Mouse (Mus musculus): Measurements from ENCODE around the gene Lnx2. TPM values are rescaled to one million over a fixed set of nuclear protein-coding genes. Genes with fewer than 3 reads are reported as not detected.

The Lnx2 gene
- polyA plus RNA-seq, 1 experiment from 2014 or later, result 14.2 TPM

- WGBS, result 92% methylated on average over 12 of the region's 12 CpGs
- H3K4me3 ChIP-seq, result no peak overlapping the region
- H3K27ac ChIP-seq, result no peak overlapping the region
- H3K27me3 ChIP-seq, result no peaks in the 10 kb centered on the region
- ATAC-seq (ENCODE audit: insufficient number of reproducible peaks, low FRiP score, low TSS enrichment, low read depth), result no peak
- H3K4me2 ChIP-seq, result no peak overlapping the region
- no peak overlapping the region for H3K9ac ChIP-seq
- no peaks in the 10 kb centered on the region for H3K36me3 ChIP-seq
- H3K4me1 ChIP-seq, result no peaks in the 10 kb centered on the region
- no peaks in the 10 kb centered on the region for H3K9me3 ChIP-seq
These were observed 77.6 kb downstream of the Lnx2 start for GRCm38 (mm10) chr5:146998802-146999201.

- H3K4me3 ChIP-seq, result no peak overlapping the region
- no peaks in the 10 kb centered on the region for H3K4me1 ChIP-seq
- H3K9me3 ChIP-seq, result no peaks in the 10 kb centered on the region
- no peaks in the 10 kb centered on the region for H3K36me3 ChIP-seq
- 85% methylated on average over 7 of the region's 7 CpGs for WGBS
- H3K9ac ChIP-seq, result no peak overlapping the region
- H3K27me3 ChIP-seq, result no peaks in the 10 kb centered on the region
- H3K27ac ChIP-seq, result no peak overlapping the region
- no peak for ATAC-seq (ENCODE audit: insufficient number of reproducible peaks, low FRiP score, low TSS enrichment, low read depth)
- no peak overlapping the region for H3K4me2 ChIP-seq
These were observed 79.6 kb downstream of the Lnx2 start for GRCm38 (mm10) chr5:146996812-146997211.

GRCm38 (mm10) chr5:146994973-146995372 is 81.4 kb downstream of the Lnx2 start:
- no peaks in the 10 kb centered on the region for H3K27me3 ChIP-seq
- no peak overlapping the region for H3K27ac ChIP-seq
- WGBS, result 55% methylated on average over 6 of the region's 6 CpGs
- H3K4me2 ChIP-seq, result no peak overlapping the region
- no peaks in the 10 kb centered on the region for H3K9me3 ChIP-seq
- H3K4me3 ChIP-seq, result no peak overlapping the region
- no peak for ATAC-seq (ENCODE audit: insufficient number of reproducible peaks, low FRiP score, low TSS enrichment, low read depth)
- H3K4me1 ChIP-seq, result no peaks in the 10 kb centered on the region
- H3K9ac ChIP-seq, result no peak overlapping the region
- H3K36me3 ChIP-seq, result no peaks in the 10 kb centered on the region

- WGBS, result 60% methylated on average over 8 of the region's 8 CpGs
- H3K4me3 ChIP-seq, result no peak overlapping the region
- H3K36me3 ChIP-seq, result no peaks in the 10 kb centered on the region
- H3K4me2 ChIP-seq, result no peak overlapping the region
- no peaks in the 10 kb centered on the region for H3K27me3 ChIP-seq
- H3K4me1 ChIP-seq, result no peaks in the 10 kb centered on the region
- no peak for ATAC-seq (ENCODE audit: insufficient number of reproducible peaks, low FRiP score, low TSS enrichment, low read depth)
- no peaks in the 10 kb centered on the region for H3K9me3 ChIP-seq
- H3K9ac ChIP-seq, result no peak overlapping the region
- no peak overlapping the region for H3K27ac ChIP-seq
These were observed 82.9 kb downstream of the Lnx2 start for GRCm38 (mm10) chr5:146993509-146993908.

GRCm38 (mm10) chr5:146989051-146989450 is 87.3 kb downstream of the Lnx2 start:
- Histone ChIP-seq H3K4me2 (no peak overlapping the region), H3K4me1 (no peaks in the 10 kb centered on the region), H3K9me3 (no peaks in the 10 kb centered on the region), H3K27me3 (0 out of 2 replicates have a peak, but pooled peaks cover 10% of the 10 kb centered on the region), H3K4me3 (no peak overlapping the region), H3K9ac (no peak overlapping the region), H3K27ac (no peak overlapping the region), H3K36me3 (no peaks in the 10 kb centered on the region)
- no peak for ATAC-seq (ENCODE audit: insufficient number of reproducible peaks, low FRiP score, low TSS enrichment, low read depth)
- WGBS, result 66% methylated on average over 5 of the region's 5 CpGs

GRCm38 (mm10) chr5:146987588-146987987 is 88.8 kb downstream of the Lnx2 start:
- Histone ChIP-seq H3K4me3 (no peak overlapping the region), H3K36me3 (no peaks in the 10 kb centered on the region), H3K9ac (no peak overlapping the region), H3K27ac (no peak overlapping the region), H3K9me3 (no peaks in the 10 kb centered on the region), H3K4me1 (no peaks in the 10 kb centered on the region), H3K27me3 (peaks cover 13% of the 10 kb centered on the region; the same call in 1 of the 2 replicates), H3K4me2 (no peak overlapping the region)
- WGBS, result 75% methylated on average over 10 of the region's 10 CpGs
- ATAC-seq (ENCODE audit: insufficient number of reproducible peaks, low FRiP score, low TSS enrichment, low read depth), result no peak

GRCm38 (mm10) chr5:146985725-146986433 is 90.5 kb downstream of the Lnx2 start:
- Histone ChIP-seq H3K9me3 (no peaks in the 10 kb centered on the region), H3K27me3 (peaks cover 15% of the 10 kb centered on the region; the same call in 1 of the 2 replicates), H3K27ac (no peak overlapping the region), H3K4me2 (no peak overlapping the region), H3K36me3 (no peaks in the 10 kb centered on the region), H3K9ac (no peak overlapping the region), H3K4me3 (no peak overlapping the region), H3K4me1 (no peaks in the 10 kb centered on the region)
- ATAC-seq (ENCODE audit: insufficient number of reproducible peaks, low FRiP score, low TSS enrichment, low read depth), result no peak
- WGBS, result 61% methylated on average over 21 of the region's 21 CpGs

- no peak overlapping the region for H3K4me3 ChIP-seq
- H3K27ac ChIP-seq, result no peak overlapping the region
- no peaks in the 10 kb centered on the region for H3K9me3 ChIP-seq
- no peaks in the 10 kb centered on the region for H3K36me3 ChIP-seq
- ATAC-seq (ENCODE audit: insufficient number of reproducible peaks, low FRiP score, low TSS enrichment, low read depth), result no peak
- no peak overlapping the region for H3K4me2 ChIP-seq
- H3K27me3 ChIP-seq, result peaks cover 15% of the 10 kb centered on the region; the same call in 1 of the 2 replicates
- H3K9ac ChIP-seq, result no peak overlapping the region
- WGBS, result 6% methylated on average over 8 of the region's 8 CpGs
- no peaks in the 10 kb centered on the region for H3K4me1 ChIP-seq
These were observed 93.2 kb downstream of the Lnx2 start for GRCm38 (mm10) chr5:146983216-146983615.

GRCm38 (mm10) chr5:146981376-146981775 is 95.0 kb downstream of the Lnx2 start:
- no peak for ATAC-seq (ENCODE audit: insufficient number of reproducible peaks, low FRiP score, low TSS enrichment, low read depth)
- no peaks in the 10 kb centered on the region for H3K36me3 ChIP-seq
- H3K9ac ChIP-seq, result no peak overlapping the region
- no peak overlapping the region for H3K27ac ChIP-seq
- H3K27me3 ChIP-seq, result peaks cover 15% of the 10 kb centered on the region; the same call in 1 of the 2 replicates
- H3K9me3 ChIP-seq, result no peaks in the 10 kb centered on the region
- H3K4me3 ChIP-seq, result no peak overlapping the region
- 88% methylated on average over 6 of the region's 6 CpGs for WGBS
- no peaks in the 10 kb centered on the region for H3K4me1 ChIP-seq
- H3K4me2 ChIP-seq, result no peak overlapping the region

GRCm38 (mm10) chr5:146974781-146975123 is 101.6 kb downstream of the Lnx2 start:
- Histone ChIP-seq H3K4me1 (no peaks in the 10 kb centered on the region), H3K4me3 (no peak overlapping the region), H3K27ac (no peak overlapping the region), H3K4me2 (no peak overlapping the region), H3K9ac (no peak overlapping the region), H3K9me3 (no peaks in the 10 kb centered on the region), H3K27me3 (0 out of 2 replicates have a peak, but pooled peaks cover 3% of the 10 kb centered on the region), H3K36me3 (no peaks in the 10 kb centered on the region)
- no peak for ATAC-seq (ENCODE audit: insufficient number of reproducible peaks, low FRiP score, low TSS enrichment, low read depth)
- 42% methylated on average over 13 of the region's 13 CpGs for WGBS

GRCm38 (mm10) chr5:146973858-146974780 is 102.3 kb downstream of the Lnx2 start:
- no peak overlapping the region for H3K27ac ChIP-seq

GRCm38 (mm10) chr5:146973353-146973752 is 103.0 kb downstream of the Lnx2 start:
- no peak overlapping the region for H3K4me3 ChIP-seq
- no peaks in the 10 kb centered on the region for H3K9me3 ChIP-seq
- H3K36me3 ChIP-seq, result no peaks in the 10 kb centered on the region
- no peak overlapping the region for H3K9ac ChIP-seq
- 82% methylated on average over 9 of the region's 9 CpGs for WGBS
- no peaks in the 10 kb centered on the region for H3K4me1 ChIP-seq
- H3K4me2 ChIP-seq, result no peak overlapping the region
- H3K27ac ChIP-seq, result no peak overlapping the region
- ATAC-seq (ENCODE audit: insufficient number of reproducible peaks, low FRiP score, low TSS enrichment, low read depth), result no peak
- 0 out of 2 replicates have a peak, but pooled peaks cover 3% of the 10 kb centered on the region for H3K27me3 ChIP-seq

More at GRCm38 (mm10) chr5:146973858-146974780, 102.3 kb downstream of the Lnx2 start:
- Histone ChIP-seq H3K36me3 (no peaks in the 10 kb centered on the region), H3K9me3 (no peaks in the 10 kb centered on the region), H3K9ac (no peak overlapping the region), H3K27me3 (0 out of 2 replicates have a peak, but pooled peaks cover 3% of the 10 kb centered on the region), H3K4me3 (no peak overlapping the region), H3K4me1 (no peaks in the 10 kb centered on the region), H3K4me2 (no peak overlapping the region)
- 80% methylated on average over 25 of the region's 25 CpGs for WGBS
- ATAC-seq (ENCODE audit: insufficient number of reproducible peaks, low FRiP score, low TSS enrichment, low read depth), result no peak
